Mouse (Mus musculus) heart, adult 2 months (tissue): ENCODE results near the gene Mettl25. TPM values are rescaled to one million over a fixed set of nuclear protein-coding genes. Genes with fewer than 3 reads are reported as not detected.

Experiments used
- DNase-seq, 2 experiments: peaks; one replicate each; pipeline ENCODE4 v3.0.0; 2021
- H3K27ac ChIP-seq: fragments of 200-600 bp; 2 replicates; pipeline ENCODE4 v1.8.1; 2022
- H3K27me3 ChIP-seq: fragments of 200-500 bp; 2 replicates; pipeline ENCODE4 v1.6.1; 2012; ENCODE audit warnings: mild to moderate bottlenecking, low read length, inconsistent platforms, mixed read lengths; ENCODE audit not compliant: control insufficient read depth, insufficient read depth
- H3K36me3 ChIP-seq: fragments of 200-500 bp; 2 replicates; pipeline ENCODE4 v1.6.1; 2012; ENCODE audit warnings: low read length, inconsistent platforms; ENCODE audit not compliant: control insufficient read depth, insufficient read depth
- H3K4me1 ChIP-seq: fragments of 200-500 bp; 2 replicates; pipeline ENCODE4 v1.6.1; 2011; ENCODE audit warnings: low read length; ENCODE audit not compliant: control insufficient read depth, insufficient read depth
- H3K4me3 ChIP-seq: fragments of 200-600 bp; 2 replicates; pipeline ENCODE4 v1.8.1; 2022
- H3K79me2 ChIP-seq: fragments of 200-500 bp; replicated peaks from 2 replicates; pipeline ENCODE4 v1.6.1; 2012; ENCODE audit warnings: mild to moderate bottlenecking, inconsistent platforms, low read length, moderate library complexity, mixed read lengths; ENCODE audit not compliant: control insufficient read depth, insufficient read depth
- H3K9ac ChIP-seq: fragments of 200-500 bp; 2 replicates; pipeline ENCODE4 v1.6.1; 2012; ENCODE audit warnings: low read depth, mild to moderate bottlenecking, control low read depth, inconsistent platforms, low read length, mixed read lengths
- CTCF ChIP-seq: fragments of 200-600 bp; IDR thresholded peaks from 2 replicates; pipeline ENCODE4 v1.8.1; 2022; ENCODE audit warnings: antibody characterized with exemption, mild to moderate bottlenecking, moderate library complexity
- EP300 ChIP-seq: fragments of 200-500 bp; IDR thresholded peaks from 2 replicates; pipeline ENCODE4 v1.6.1; 2011; ENCODE audit warnings: low read depth, low read length, control low read depth; ENCODE audit not compliant: insufficient read depth
- POLR2A ChIP-seq: fragments of 200-500 bp; IDR thresholded peaks from 2 replicates; pipeline ENCODE4 v1.6.1; 2011; ENCODE audit warnings: mild to moderate bottlenecking, low read depth, low read length, control low read depth; ENCODE audit not compliant: insufficient read depth
- WGBS: fragments of 180-500 bp; shearing (Covaris S2); methylation state at CpG from one replicate; pipeline ENCODE4 v1.1.7; 2018; 5-methylcytosine and 5-hydroxymethylcytosine counted together
- intact Hi-C: fragments of 180-260 bp; cut with DNase I; formaldehyde crosslinking; loops from one replicate; pipeline ENCODE4 v1.15.1; 2025
- polyA plus RNA-seq: library from polyadenylated mRNA; depleted of rRNA; stranded (reverse); fragments of >200 nt; gene quantifications from 2 replicates; pipeline ENCODE4 v1.2.3, GENCODE M21; 2012
- total RNA-seq, 2 experiments: library from RNA; stranded (reverse); gene quantifications; 2 replicates each; pipeline ENCODE4 v1.2.3; 2021

Gene Mettl25
- total and polyA plus RNA-seq, 3 experiments, result 2.0 to 4.2 (median 3.9) TPM

DNA sequence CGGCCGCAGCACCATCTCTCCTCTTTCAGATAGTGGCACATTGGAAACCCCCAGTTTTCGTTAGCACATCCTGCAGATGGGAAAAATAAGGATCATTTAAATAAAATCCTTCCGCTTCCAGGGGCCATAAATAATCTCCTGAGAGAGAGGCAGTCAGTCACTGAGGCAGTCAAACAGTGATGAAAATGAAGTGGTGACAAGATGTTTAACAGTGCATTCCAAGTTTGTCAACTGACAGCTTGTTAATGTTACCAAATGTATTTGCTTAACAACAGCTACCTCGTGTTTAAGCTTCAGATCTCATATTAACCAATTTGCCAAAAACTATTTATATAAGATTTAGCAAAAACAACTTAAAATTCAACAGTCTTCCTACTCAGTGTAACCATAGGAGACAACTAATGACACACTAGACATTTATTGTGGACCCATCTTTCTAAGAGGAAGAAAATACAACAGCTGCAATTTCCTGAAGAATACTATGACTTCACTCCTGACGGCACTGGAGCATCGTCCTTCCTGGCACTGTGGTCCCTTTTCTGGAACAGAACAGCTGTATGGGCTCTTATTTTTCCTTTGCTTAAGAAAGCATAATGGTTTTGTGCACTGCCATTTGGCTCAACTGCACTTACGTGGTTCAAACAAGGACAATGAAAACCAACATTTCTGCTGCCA, 43.8 kb downstream of the Mettl25 start:
- intact Hi-C loops, result no loop called here
- DNase-seq, result no peak
- no peak for TF ChIP-seq CTCF
- Histone ChIP-seq H3K9ac (no peak overlapping the region), H3K4me1 (no peaks in the 10 kb centered on the region), H3K79me2 (no peaks in the 10 kb centered on the region; the same call in 1 of the 2 replicates), H3K4me3 (no peak overlapping the region), H3K27ac (no peak overlapping the region), H3K36me3 (no peaks in the 10 kb centered on the region), H3K27me3 (no peaks in the 10 kb centered on the region)
- 56% methylated on average over 8 of the region's 8 CpGs for WGBS

DNA sequence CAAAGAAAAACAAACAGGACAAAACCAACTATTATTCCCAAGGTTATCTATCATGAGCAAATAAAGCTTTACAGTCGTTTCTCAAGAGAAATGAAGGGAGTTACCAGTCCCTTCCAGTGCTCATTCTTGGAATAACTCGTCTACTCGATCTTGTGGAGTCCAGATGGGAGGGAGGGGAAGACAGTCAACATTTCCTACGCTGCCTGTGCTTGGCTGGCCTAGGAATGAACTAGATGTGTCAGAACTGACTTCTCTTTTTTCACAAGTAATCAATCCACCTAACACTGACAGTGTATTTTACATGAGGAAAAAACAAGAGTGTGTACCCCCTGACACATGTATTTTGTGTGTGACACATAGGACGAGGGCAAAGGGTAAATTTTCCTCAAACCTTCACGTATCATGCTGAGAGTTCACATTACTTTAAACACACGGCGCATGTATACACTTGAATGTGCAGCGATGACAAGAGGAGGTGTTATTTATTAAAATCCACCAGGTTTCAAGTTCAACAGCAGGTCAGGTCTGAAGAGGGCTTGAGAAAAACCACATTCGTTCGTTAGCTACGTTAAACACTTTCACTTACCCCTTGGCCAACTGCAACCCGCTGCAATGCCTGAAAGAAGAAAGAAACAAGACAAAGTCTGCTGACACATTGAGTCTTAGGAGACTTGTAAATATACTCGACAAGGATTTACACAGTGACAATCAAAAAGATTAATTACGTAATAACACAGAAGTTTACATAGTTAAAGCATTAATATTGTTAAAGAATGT, 47.2 kb downstream of the Mettl25 start:
- Histone ChIP-seq H3K27me3 (no peaks in the 10 kb centered on the region), H3K27ac (no peak overlapping the region), H3K36me3 (no peaks in the 10 kb centered on the region), H3K79me2 (no peaks in the 10 kb centered on the region), H3K9ac (no peak overlapping the region), H3K4me1 (no peaks in the 10 kb centered on the region), H3K4me3 (no peak overlapping the region)
- TF ChIP-seq POLR2A (no peak), EP300 (no peak)
- 75% methylated on average over 15 of the region's 15 CpGs for WGBS
- no peak for DNase-seq
- intact Hi-C loops, result no loop called here

DNA sequence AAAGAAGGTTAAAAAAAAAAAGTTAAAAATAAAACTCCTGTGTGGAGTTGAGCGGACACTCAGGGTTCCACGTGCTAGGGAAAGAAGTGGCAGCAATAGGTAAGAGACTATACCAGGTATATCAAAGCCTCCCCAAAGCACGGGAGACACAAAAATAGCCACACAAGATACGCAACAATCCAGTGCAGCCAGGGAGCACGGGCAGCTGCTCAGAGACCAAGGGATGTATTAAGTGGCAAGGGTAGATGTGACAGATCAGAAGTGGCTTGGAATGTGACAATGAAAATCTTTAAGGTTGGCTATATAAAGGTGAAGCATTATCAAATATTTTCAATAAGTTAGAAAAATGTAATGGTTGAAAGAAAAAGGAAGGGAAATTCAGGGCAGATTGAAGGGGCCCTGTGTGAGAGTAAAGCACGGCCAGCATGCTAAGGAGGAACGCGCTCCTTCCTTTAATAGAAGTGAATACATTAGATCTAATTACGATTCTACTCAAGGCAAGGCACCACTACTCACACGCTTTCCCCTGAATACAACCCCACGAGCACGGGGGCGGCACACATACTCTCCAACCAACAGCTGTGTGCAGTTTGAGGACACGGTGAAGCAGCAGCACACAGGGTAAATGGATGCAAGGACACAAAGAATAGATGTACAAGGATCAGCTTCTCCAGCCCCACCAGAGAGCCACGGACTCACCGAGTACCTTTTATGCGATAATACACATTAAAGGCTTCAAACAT, 52.3 kb downstream of the Mettl25 start:
- intact Hi-C loops, result no loop called here
- H3K27ac ChIP-seq, result no peak overlapping the region
- no peak overlapping the region for H3K9ac ChIP-seq
- H3K4me3 ChIP-seq, result no peak overlapping the region
- no peak for DNase-seq
- H3K4me1 ChIP-seq, result no peaks in the 10 kb centered on the region
- no peaks in the 10 kb centered on the region for H3K36me3 ChIP-seq
- no peaks in the 10 kb centered on the region for H3K79me2 ChIP-seq
- WGBS, result 86% methylated on average over 17 of the region's 17 CpGs
- TF ChIP-seq CTCF (no peak), POLR2A (no peak), EP300 (no peak)
- H3K27me3 ChIP-seq, result no peaks in the 10 kb centered on the region

DNA sequence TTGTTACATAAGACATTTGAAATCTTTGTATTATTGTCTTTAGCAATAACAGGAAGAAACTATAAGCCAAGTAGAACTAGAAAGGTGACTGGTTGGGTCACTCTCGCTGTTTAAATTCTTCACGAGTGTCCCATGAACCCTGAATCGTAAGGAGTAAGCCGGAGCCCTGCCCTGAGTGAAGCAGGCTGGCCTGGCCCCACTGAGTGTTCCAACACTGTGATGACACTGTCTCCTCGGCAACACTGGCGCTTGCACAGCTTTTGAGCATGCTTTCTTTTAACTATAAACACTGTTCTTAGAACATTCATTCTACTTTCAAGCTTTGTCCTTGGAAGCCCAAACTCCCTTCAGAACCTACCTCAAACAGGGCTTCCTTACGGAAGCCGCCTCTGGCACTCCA, 57.4 kb downstream of the Mettl25 start:
- no peaks in the 10 kb centered on the region for H3K27me3 ChIP-seq
- no peaks in the 10 kb centered on the region for H3K36me3 ChIP-seq
- intact Hi-C loops, result no loop called here
- H3K4me3 ChIP-seq, result no peak overlapping the region
- no peaks in the 10 kb centered on the region for H3K4me1 ChIP-seq
- H3K79me2 ChIP-seq, result no peaks in the 10 kb centered on the region
- no peak overlapping the region for H3K27ac ChIP-seq
- TF ChIP-seq EP300 (no peak), CTCF (no peak), POLR2A (no peak)
- 62% methylated on average over 8 of the region's 8 CpGs for WGBS
- peak; percentile 19 to 23 for DNase-seq
- no peak overlapping the region for H3K9ac ChIP-seq

DNA sequence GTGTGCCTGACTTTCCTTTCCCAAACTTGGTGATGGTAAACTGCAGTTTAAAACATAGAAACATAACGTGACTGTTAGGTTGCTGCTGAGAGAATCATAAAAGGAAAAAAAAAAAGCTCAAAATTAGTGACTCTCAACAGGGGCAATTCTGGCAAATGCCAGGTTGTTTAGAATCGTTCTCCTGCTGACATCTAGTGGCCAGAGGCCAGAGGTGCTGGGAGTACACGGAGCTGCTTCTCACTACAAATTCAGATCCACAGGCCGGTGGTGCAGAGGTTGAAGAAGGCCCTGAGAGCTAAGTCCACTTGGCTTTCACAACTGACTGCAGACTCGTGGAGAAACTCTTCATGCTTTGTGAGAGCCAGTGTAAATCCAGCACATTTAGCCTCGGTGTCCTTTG, 66.8 kb downstream of the Mettl25 start:
- peak; percentile 34 to 58 for DNase-seq
- H3K4me3 ChIP-seq, result no peak overlapping the region
- H3K36me3 ChIP-seq, result no peaks in the 10 kb centered on the region
- H3K27ac ChIP-seq, result no peak overlapping the region
- no peaks in the 10 kb centered on the region for H3K79me2 ChIP-seq
- no peaks in the 10 kb centered on the region for H3K27me3 ChIP-seq
- H3K4me1 ChIP-seq, result no peaks in the 10 kb centered on the region
- intact Hi-C loops, result loop anchor here (10.0 kb wide), 1 partner anchor 1790 kb away; no protein-coding TSS in a partner anchor
- H3K9ac ChIP-seq, result no peak overlapping the region
- WGBS, result 13% methylated on average over 6 of the region's 6 CpGs
- peak; percentile 97 for TF ChIP-seq CTCF
- TF ChIP-seq POLR2A, result no peak
